Mouse (Mus musculus) ovary, postnatal 10 days (tissue): ENCODE measurements around the gene P4ha1.
"Not testable (repeated sequence)": the region's sequence is repeated elsewhere in the genome, so short reads cannot be mapped to it uniquely, and the experiment has no call there.

ENCODE experiments used
- DNase-seq: peaks from one replicate; pipeline ENCODE4 v3.0.0; 2022; ENCODE audit warnings: low spot score

P4ha1 gene

GRCm38 (mm10) chr10:59369426-59369825 is 46.3 kb downstream of the P4ha1 start:
- DNase-seq = no peak

DNA sequence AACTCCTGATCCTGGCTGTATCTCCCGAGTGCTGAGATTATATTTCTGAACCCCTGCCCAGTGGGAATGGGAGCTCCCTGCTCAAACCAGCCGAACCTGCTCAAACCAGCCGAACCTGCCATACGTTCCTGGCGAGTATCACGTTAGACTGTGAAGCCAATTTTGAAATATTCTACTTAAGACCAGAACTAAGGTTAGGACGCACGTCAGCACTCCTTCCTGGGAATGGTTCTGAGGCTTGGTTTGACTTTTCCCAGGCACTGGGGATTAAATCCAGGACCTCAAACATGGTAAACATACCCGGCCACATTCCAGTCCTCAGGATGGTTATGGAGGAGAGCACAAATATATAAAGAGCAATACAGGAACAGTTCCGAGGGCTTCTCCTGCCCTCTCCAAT is 54.8 kb downstream of the P4ha1 start:
- DNase-seq = no peak

DNA sequence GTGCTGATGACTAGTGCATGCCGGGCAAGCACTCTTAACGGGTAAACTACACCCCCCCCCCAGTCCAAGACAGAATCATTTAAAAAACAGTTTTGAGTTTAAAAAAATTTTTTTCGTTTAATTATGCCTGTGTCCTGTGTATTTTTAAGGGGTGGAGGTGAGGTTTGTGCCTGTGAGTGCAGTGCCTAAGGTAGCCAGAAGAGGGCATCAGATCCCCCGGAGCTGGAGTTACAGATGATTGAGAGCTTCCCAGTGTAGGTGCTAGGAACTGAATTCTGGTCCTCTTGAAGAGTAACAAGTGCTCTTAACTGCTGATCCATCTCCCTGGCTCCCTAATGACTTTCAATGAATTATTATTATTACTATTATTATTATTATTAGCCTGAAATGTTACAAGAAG is 55.6 kb downstream of the P4ha1 start:
- DNase-seq = no peak

GRCm38 (mm10) chr10:59379927-59380326 is 56.8 kb downstream of the P4ha1 start:
- DNase-seq = no peak

- DNase-seq = no peak
Observed at GRCm38 (mm10) chr10:59380411-59380821, 57.3 kb downstream of the P4ha1 start.

GRCm38 (mm10) chr10:59381563-59381962 is 58.5 kb downstream of the P4ha1 start:
- not testable (repeated sequence) for DNase-seq

- DNase-seq = no peak
Observed at GRCm38 (mm10) chr10:59386951-59387350, 63.9 kb downstream of the P4ha1 start.

- no peak for DNase-seq
Observed at GRCm38 (mm10) chr10:59389652-59390051, 66.6 kb downstream of the P4ha1 start.

- no peak for DNase-seq
Observed at GRCm38 (mm10) chr10:59391907-59392306, 68.8 kb downstream of the P4ha1 start.

- not testable (repeated sequence) for DNase-seq
Observed at GRCm38 (mm10) chr10:59395461-59395860, 72.4 kb downstream of the P4ha1 start, which contains the start of gene Gm10273. Gm10273 (plus strand) TSS chr10:59395632.

DNA sequence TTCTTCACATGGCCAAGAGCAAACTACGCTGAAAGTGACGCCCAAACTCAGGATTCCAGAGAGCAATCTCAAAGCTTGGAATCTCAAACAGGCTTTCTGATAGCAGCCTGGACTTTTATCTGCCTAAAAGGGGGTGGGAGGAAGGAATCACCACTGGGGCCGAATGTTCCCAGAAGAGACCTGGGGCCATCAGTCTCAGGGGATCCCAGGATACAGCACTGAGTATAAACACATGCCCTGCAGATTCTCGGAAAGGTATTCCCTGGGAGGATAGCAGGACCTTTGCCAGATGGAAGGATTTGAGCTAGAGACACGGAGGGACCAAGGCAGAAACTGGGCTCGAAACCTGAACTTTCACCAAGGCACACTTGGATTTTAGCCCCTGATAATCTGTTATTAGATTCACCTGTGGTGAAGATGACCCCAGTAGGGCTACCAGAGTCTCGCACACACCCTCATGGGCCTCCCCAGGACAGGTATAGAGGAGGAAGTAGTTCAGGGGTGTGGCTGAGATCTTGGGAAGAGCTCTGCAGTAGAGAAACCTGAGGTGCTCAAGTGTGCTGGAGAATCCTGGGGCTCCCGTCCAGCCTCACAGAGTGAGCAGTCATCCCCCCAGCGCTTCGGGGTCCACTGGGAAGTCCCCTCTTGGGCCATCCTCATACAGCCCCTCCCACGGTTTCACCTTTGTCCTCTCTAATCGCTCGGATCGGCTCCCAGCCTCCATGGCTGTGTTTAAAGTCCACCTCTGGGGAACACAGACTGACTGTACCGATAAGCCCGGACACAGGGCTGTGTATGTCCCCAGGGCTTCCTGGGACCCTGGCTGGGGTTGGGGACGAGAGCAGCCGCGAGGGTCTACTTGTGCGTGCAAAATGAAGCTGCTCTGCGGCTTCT is 80.0 kb downstream of the P4ha1 start, which contains the start of gene Pla2g12b:
Pla2g12b (plus strand) TSS at position 762 of the 894 bp plus-strand sequence.
- no peak for DNase-seq

DNA sequence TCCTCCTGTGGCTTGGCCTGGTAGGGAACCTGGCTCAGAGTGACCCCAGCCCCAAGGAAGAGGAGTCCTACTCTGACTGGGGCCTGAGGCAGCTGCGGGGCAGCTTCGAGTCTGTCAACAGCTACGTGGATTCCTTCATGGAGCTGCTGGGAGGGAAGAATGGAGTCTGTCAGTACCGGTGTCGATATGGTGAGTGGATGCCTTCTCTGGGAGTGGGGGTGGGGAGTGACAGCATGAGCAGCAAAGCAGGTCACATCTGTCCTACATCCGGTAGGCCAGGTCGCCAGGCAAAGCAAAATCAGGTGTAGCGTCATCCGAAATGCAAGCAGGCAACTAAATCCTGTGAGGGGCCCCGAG is 80.7 kb downstream of the P4ha1 start:
- DNase-seq = no peak

- no peak for DNase-seq
Observed at GRCm38 (mm10) chr10:59408499-59408898, 85.4 kb downstream of the P4ha1 start.

- DNase-seq = no peak
Observed at GRCm38 (mm10) chr10:59410264-59410663, 87.2 kb downstream of the P4ha1 start.

DNA sequence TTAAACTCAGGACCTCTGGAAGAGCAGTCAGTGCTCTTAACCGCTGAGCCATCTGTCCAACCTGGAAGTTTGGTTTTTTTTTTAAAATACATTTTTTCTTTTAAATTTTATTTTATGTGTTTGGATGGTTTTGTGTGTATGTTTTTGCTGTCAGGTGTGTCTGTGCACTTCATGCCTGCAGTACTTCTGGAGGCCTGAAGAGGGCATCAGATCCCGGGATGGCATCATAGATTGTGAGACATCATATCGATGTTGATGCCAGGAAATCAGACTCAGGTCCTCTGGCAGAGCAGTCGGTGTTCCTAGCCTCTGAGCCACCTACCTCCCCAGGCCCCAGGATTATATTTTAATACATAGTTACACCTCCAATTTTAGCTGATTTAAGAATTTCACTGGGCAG is 90.6 kb downstream of the P4ha1 start:
- no peak for DNase-seq

DNA sequence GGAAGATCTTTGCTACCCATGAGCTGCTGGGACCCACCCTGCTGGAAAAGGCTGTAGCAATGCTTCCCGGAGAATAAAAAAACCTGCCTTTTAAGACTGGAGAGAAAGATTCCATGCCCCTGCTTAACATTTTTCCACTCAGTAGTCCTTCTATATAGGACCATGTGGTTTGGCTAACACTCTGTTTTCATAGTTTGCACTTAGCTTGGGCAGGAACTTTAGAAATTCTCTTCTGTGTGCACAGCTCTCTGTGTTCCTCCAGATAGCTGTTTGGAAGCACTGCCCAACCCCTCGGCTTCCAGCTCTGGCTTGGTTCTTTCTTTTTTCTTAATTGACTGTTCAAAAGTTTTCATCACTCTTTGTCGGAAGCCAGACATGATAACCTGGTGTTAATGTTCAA is 93.5 kb downstream of the P4ha1 start:
- no peak for DNase-seq

- no peak for DNase-seq
Observed at GRCm38 (mm10) chr10:59419516-59419915, 96.4 kb downstream of the P4ha1 start.
